8 mouse cellular contexts compared by ENCODE assay signal in genomic region chr17:46143578-46144423, GRCm38 (mm10). TPM values are rescaled to one million over a fixed set of nuclear protein-coding genes. Genes with fewer than 3 reads are reported as not detected.
A peak's percentile ranks its signal among the peaks of the same experiment; 100 is the strongest.
DNase-seq lines count a peak whose midpoint lies in the region; ATAC-seq and TF ChIP-seq lines count a peak whose summit lies in the region.

Rsph9 (minus strand) TSS chr17:46144216.

- 6% methylated on average over 37 of the region's 37 CpGs for WGBS in embryonic facial prominence, embryonic 15.5 days
- WGBS in heart, adult 2 months, result 11% methylated on average over 37 of the region's 37 CpGs
- 6% methylated on average over 37 of the region's 37 CpGs for WGBS in kidney, adult 2 months
- 7% methylated on average over 37 of the region's 37 CpGs for WGBS in limb, embryonic 12.5 days
- 5% methylated on average over 37 of the region's 37 CpGs for WGBS in midbrain, embryonic 13.5 days

- no peak for TF ChIP-seq EP300 in heart, adult 2 months (IDR thresholded peaks at IDR 0.05; ENCODE audit: insufficient read depth, low read depth, low read length)

- H3K4me1 ChIP-seq in embryonic facial prominence, embryonic 15.5 days, result peaks cover 16% of the 10 kb centered on the region
- peaks cover 5% of the 10 kb centered on the region for H3K4me1 ChIP-seq in heart, adult 2 months (ENCODE audit: control insufficient read depth, insufficient read depth, low read length)
- H3K4me1 ChIP-seq in kidney, adult 2 months (ENCODE audit: control insufficient read depth, insufficient read depth, low read length), result no peaks in the 10 kb centered on the region
- H3K4me1 ChIP-seq in limb, embryonic 12.5 days (replicated peaks), result peaks cover 12% of the 10 kb centered on the region
- peaks cover 15% of the 10 kb centered on the region for H3K4me1 ChIP-seq in midbrain, embryonic 13.5 days (replicated peaks)

- no peak for TF ChIP-seq CTCF in heart, adult 2 months (IDR thresholded peaks at IDR 0.05)
- no peak for TF ChIP-seq CTCF in kidney, adult 2 months (conservative IDR thresholded peaks at IDR 0.05; ENCODE audit: insufficient read depth, insufficient read length, low read depth, low read length)

- no peaks in the 10 kb centered on the region for H3K79me2 ChIP-seq in heart, adult 2 months (replicated peaks; ENCODE audit: control insufficient read depth, insufficient read depth, low read length)

- H3K4me2 ChIP-seq in embryonic facial prominence, embryonic 15.5 days (replicated peaks), result peak within 1 kb of the TSS; percentile 92
- peak within 1 kb of the TSS; percentile 87 for H3K4me2 ChIP-seq in limb, embryonic 12.5 days
- H3K4me2 ChIP-seq in midbrain, embryonic 13.5 days (replicated peaks), result peak within 1 kb of the TSS; percentile 69

- TF ChIP-seq POLR2A in heart, adult 2 months (IDR thresholded peaks at IDR 0.05; ENCODE audit: insufficient read depth, low read depth, low read length), result peak; percentile 62
- TF ChIP-seq POLR2A in kidney, adult 2 months (IDR thresholded peaks at IDR 0.05; ENCODE audit: low read depth, low read length), result no peak

- H3K27ac ChIP-seq in embryonic facial prominence, embryonic 15.5 days (replicated peaks), result 0 out of 2 replicates have a peak within 1 kb of the TSS, but pooled peaks have one; percentile 55
- no peak within 1 kb of the TSS for H3K27ac ChIP-seq in heart, adult 2 months
- no peak within 1 kb of the TSS for H3K27ac ChIP-seq in kidney, adult 2 months (ENCODE audit: insufficient read depth, low read depth, low read length)
- peak within 1 kb of the TSS; percentile 47; the same call in 1 of the 2 replicates for H3K27ac ChIP-seq in limb, embryonic 12.5 days
- no peak within 1 kb of the TSS for H3K27ac ChIP-seq in midbrain, embryonic 13.5 days

- H3K27me3 ChIP-seq in embryonic facial prominence, embryonic 15.5 days, result no peaks in the 10 kb centered on the region
- no peaks in the 10 kb centered on the region for H3K27me3 ChIP-seq in heart, adult 2 months (ENCODE audit: control insufficient read depth, insufficient read depth, low read length)
- H3K27me3 ChIP-seq in kidney, adult 2 months (replicated peaks; ENCODE audit: control insufficient read depth, insufficient read depth, low read length), result no peaks in the 10 kb centered on the region
- no peaks in the 10 kb centered on the region for H3K27me3 ChIP-seq in limb, embryonic 12.5 days
- no peaks in the 10 kb centered on the region for H3K27me3 ChIP-seq in midbrain, embryonic 13.5 days

- H3K9ac ChIP-seq in embryonic facial prominence, embryonic 15.5 days, result peak within 1 kb of the TSS; percentile 33
- H3K9ac ChIP-seq in heart, adult 2 months (ENCODE audit: low read depth, low read length), result peak within 1 kb of the TSS; percentile 39
- H3K9ac ChIP-seq in limb, embryonic 12.5 days (replicated peaks), result peak within 1 kb of the TSS; percentile 61
- H3K9ac ChIP-seq in midbrain, embryonic 13.5 days (replicated peaks), result peak within 1 kb of the TSS; percentile 66

- H3K4me3 ChIP-seq in embryonic facial prominence, embryonic 15.5 days (replicated peaks), result peak within 1 kb of the TSS; percentile 57
- H3K4me3 ChIP-seq in heart, adult 2 months, result peak within 1 kb of the TSS; percentile 50
- peak within 1 kb of the TSS; percentile 57 for H3K4me3 ChIP-seq in kidney, adult 2 months (ENCODE audit: insufficient read depth, low read depth, low read length)
- peak within 1 kb of the TSS; percentile 55 for H3K4me3 ChIP-seq in limb, embryonic 12.5 days (replicated peaks)
- peak within 1 kb of the TSS; percentile 48 for H3K4me3 ChIP-seq in midbrain, embryonic 13.5 days (replicated peaks)

- no peaks in the 10 kb centered on the region for H3K9me3 ChIP-seq in embryonic facial prominence, embryonic 15.5 days (replicated peaks)
- H3K9me3 ChIP-seq in limb, embryonic 12.5 days, result no peaks in the 10 kb centered on the region
- no peaks in the 10 kb centered on the region for H3K9me3 ChIP-seq in midbrain, embryonic 13.5 days

- intact Hi-C loops in heart, adult 2 months (cut with DNase I), result no loop called here

- peaks cover 36% of the 10 kb centered on the region for H3K36me3 ChIP-seq in embryonic facial prominence, embryonic 15.5 days
- H3K36me3 ChIP-seq in heart, adult 2 months (ENCODE audit: control insufficient read depth, insufficient read depth, low read length), result no peaks in the 10 kb centered on the region; the same call in 1 of the 2 replicates
- no peaks in the 10 kb centered on the region for H3K36me3 ChIP-seq in kidney, adult 2 months (ENCODE audit: control insufficient read depth, insufficient read depth, low read length)
- H3K36me3 ChIP-seq in limb, embryonic 12.5 days, result peaks cover 36% of the 10 kb centered on the region
- H3K36me3 ChIP-seq in midbrain, embryonic 13.5 days, result peaks cover 31% of the 10 kb centered on the region

- peak; percentile 94 for ATAC-seq in embryonic facial prominence, embryonic 15.5 days (ENCODE audit: insufficient number of reproducible peaks, low FRiP score, low TSS enrichment, low read depth)
- ATAC-seq in limb, embryonic 12.5 days (ENCODE audit: insufficient number of reproducible peaks, insufficient read depth, low FRiP score, low TSS enrichment, low read depth), result peak; percentile 94
- ATAC-seq in midbrain, embryonic 13.5 days, result peak; percentile 94

- DNase-seq in adrenal gland, adult 18-20 months (ENCODE audit: low spot score in 2 of 2), result peak; percentile 73
- DNase-seq in heart, adult 2 months, result peak; percentile 87 to 88
- DNase-seq in kidney, adult 2 months, result peak; percentile 92
- peak; percentile 58 to 85 for DNase-seq in spleen, postnatal 10 days (ENCODE audit: low spot score in 2 of 2)
- DNase-seq in cerebellum, adult 9-11 months, result no peak

RNA-seq across cellular contexts. Expression of gene Rsph9, which starts in this region (rescaled TPM):
- 10 to 100 TPM in 1 of 2 experiments, 1 to 10 TPM in 1; 8.5 to 12.2 TPM for total RNA-seq in adrenal gland, adult 18-20 months (2021)
- 22.7 and 37.1 TPM in 2 replicates for polyA plus RNA-seq in embryonic facial prominence, embryonic 15.5 days (2015; fragmentation: Nextera tagmentation; extraction: Ambion mirVana)
- 1 to 10 TPM; 1.0 to 1.4 TPM for total RNA-seq in heart, adult 2 months (2021)
- 1.7 and 2.4 TPM in 2 replicates for polyA plus RNA-seq in heart, adult 2 months (2012; rRNA removed)
- 34.8 and 37.2 TPM in 2 replicates for polyA plus RNA-seq in kidney, adult 2 months (2012; rRNA removed)
- 9.5 and 12.7 TPM in 2 replicates for polyA plus RNA-seq in limb, embryonic 12.5 days (2016; fragmentation: Nextera tagmentation; extraction: Ambion mirVana)
- polyA plus RNA-seq in midbrain, embryonic 13.5 days (2015; fragmentation: Nextera tagmentation; extraction: Ambion mirVana), result 25.5 and 26.9 TPM in 2 replicates

Comparison
In these comparisons a context has a peak if more than half of its experiments do, and no peak if none do; other contexts are left out.
1. RNA of gene Rsph9 (total RNA-seq): 8.5 to 12.2 TPM in adrenal gland, adult 18-20 months; 1.0 to 1.4 TPM in heart, adult 2 months; every median in the first group is over 4 times any median in the second.
2. H3K27ac ChIP-seq: peak in embryonic facial prominence, embryonic 15.5 days (single experiment) and limb, embryonic 12.5 days (single experiment); none in heart, adult 2 months (single experiment), kidney, adult 2 months (single experiment) and midbrain, embryonic 13.5 days (single experiment).
3. Peak in every context shown above with its lines, with median percentiles within 50 percentile points of each other: ATAC-seq, H3K4me2 ChIP-seq, H3K4me3 ChIP-seq and H3K9ac ChIP-seq.